Mouse (Mus musculus) stomach, postnatal 0 days (tissue): Measurements from ENCODE around the gene Klhl18.

Source experiments
- CTCF ChIP-seq: IDR thresholded peaks from 2 replicates; pipeline ENCODE4 v1.5.1; 2016; ENCODE audit warnings: antibody characterized with exemption, low read depth, mild to moderate bottlenecking, moderate library complexity
- EP300 ChIP-seq: optimal IDR thresholded peaks from 2 replicates; pipeline ENCODE3; 2016; ENCODE audit warnings: antibody characterized with exemption

DNA sequence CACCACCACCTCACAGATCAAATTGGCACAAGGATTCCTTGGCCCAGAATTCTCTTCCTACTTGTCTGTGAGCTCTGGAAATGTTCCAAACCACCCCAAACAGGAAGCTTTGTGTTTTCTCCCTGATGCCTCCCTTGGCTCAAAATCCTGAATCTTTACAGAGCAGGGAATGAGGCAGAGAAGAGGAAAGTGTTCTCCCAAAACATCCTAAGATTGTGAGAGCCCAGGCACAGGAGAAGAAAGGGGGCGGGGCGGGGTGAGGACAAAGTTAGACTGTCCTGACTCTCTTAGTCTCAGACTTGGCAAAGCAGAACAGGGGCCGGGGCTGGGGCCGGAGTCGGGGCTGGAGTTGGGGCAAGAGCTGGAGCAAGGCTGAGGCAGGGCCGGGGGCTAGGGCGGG is 63.6 kb downstream of the Klhl18 start:
- TF ChIP-seq CTCF (no peak), EP300 (no peak)
